Mouse (Mus musculus) spleen, adult 2 months (tissue): ENCODE measurements around the gene Slc44a1.

Source experiments
- CTCF ChIP-seq: fragments of 200-500 bp; IDR thresholded peaks from 2 replicates; pipeline ENCODE4 v1.5.1; 2011; ENCODE audit warnings: mild to moderate bottlenecking, inconsistent platforms; ENCODE audit not compliant: insufficient read depth, insufficient read length, insufficient replicate concordance; ENCODE audit errors: extremely low read depth
- POLR2A ChIP-seq: fragments of 200-500 bp; IDR thresholded peaks from 2 replicates; pipeline ENCODE4 v1.6.1; 2011; ENCODE audit warnings: low read depth, low read length, inconsistent platforms

DNA sequence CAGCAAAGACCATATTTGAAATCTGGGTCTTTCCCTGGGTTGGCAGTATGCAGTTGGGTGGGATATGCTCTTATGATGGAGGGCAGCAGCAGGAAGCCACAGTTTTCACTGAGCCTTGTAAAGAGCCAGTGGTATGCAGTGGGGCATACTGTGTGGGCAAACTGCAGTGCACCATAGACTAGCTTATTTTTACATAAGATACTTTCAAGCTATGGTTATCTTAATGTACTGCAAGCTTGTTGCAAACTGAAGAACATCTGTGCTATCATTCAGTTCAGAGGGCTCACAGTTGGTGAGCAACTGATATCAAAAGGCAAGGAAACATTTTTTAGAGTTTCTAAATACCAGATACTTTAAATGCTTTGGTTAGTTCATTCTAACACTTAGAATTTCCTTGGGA, 220.5 kb downstream of the Slc44a1 start:
- TF ChIP-seq CTCF (no peak), POLR2A (no peak)
